Mouse (Mus musculus): ENCODE measurements at regions not wholly inside any gene's neighbourhood (a gene's known extent, or its start where the extent isn't known, plus 50 kb on each side); places are given as distances from the start of the nearest gene placed in this dataset.

DNA sequence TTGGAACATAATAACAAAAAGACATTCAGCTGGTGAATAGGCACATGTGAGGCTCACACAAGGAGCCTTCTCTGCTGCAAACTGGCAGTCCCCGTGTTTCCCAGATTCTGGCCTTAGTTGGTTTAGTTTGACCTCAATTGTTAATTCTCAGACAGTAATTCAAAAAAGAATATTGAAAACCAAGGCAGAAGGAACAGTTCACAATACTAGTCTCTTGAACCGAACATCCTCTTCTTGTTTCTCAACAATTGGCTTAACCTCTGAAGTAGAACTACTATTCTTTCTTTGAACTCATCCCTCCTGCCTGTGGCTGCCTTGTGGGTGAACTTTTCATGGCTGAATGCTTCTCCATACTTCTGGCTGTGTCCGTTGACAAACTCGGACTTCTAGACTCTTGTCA lies 110.4 kb upstream of the Neil3 start:
- Histone ChIP-seq H3K79me2 (ENCODE audit: control insufficient read depth, insufficient read depth) (no peaks in the 10 kb centered on the region), H3K4me2 (ENCODE audit: low read depth) (no peak overlapping the region), H3K36me3 (ENCODE audit: control insufficient read depth, insufficient read depth) (no peaks in the 10 kb centered on the region), H3ac (ENCODE audit: control insufficient read depth, insufficient read length) (no peak overlapping the region), H3K27me3 (ENCODE audit: control insufficient read depth, insufficient read depth, insufficient read length) (no peaks in the 10 kb centered on the region), H3K4me3 (no peak overlapping the region)
- TF ChIP-seq TCF3 (IDR thresholded peaks at IDR 0.05; ENCODE audit: insufficient read length, low read depth): no peak
- TF ChIP-seq SRF (IDR thresholded peaks at IDR 0.05; ENCODE audit: control insufficient read depth, insufficient read length, low read depth): no peak
- TF ChIP-seq MYOG (IDR thresholded peaks at IDR 0.05; ENCODE audit: control insufficient read depth in 1 of 3, insufficient read depth in 1 of 3, insufficient read length in 2 of 3, low read depth in 2 of 3): no peak
- no peak for TF ChIP-seq E2F4 (IDR thresholded peaks at IDR 0.05; ENCODE audit: insufficient read depth)
- no peak for TF ChIP-seq TCF12 (IDR thresholded peaks at IDR 0.05; ENCODE audit: insufficient read depth, poor library complexity, severe bottlenecking)
- no peak for TF ChIP-seq POLR2AphosphoS2 (IDR thresholded peaks at IDR 0.05; ENCODE audit: insufficient read length, low read depth)
- TF ChIP-seq POLR2A (IDR thresholded peaks at IDR 0.05; ENCODE audit: insufficient read length, low read depth): no peak
- TF ChIP-seq MYOD1 (IDR thresholded peaks at IDR 0.05; ENCODE audit: control insufficient read depth in 1 of 3, insufficient read length in 2 of 3, low read depth in 2 of 3): no peak
- TF ChIP-seq CEBPB (IDR thresholded peaks at IDR 0.05; ENCODE audit: insufficient read depth, poor library complexity, severe bottlenecking): no peak
- TF ChIP-seq REST (IDR thresholded peaks at IDR 0.05; ENCODE audit: insufficient read depth, insufficient read length): no peak
- TF ChIP-seq MAX (IDR thresholded peaks at IDR 0.05; ENCODE audit: low read depth): no peak
- no peak for TF ChIP-seq USF1 (IDR thresholded peaks at IDR 0.05; ENCODE audit: low read depth)

DNA sequence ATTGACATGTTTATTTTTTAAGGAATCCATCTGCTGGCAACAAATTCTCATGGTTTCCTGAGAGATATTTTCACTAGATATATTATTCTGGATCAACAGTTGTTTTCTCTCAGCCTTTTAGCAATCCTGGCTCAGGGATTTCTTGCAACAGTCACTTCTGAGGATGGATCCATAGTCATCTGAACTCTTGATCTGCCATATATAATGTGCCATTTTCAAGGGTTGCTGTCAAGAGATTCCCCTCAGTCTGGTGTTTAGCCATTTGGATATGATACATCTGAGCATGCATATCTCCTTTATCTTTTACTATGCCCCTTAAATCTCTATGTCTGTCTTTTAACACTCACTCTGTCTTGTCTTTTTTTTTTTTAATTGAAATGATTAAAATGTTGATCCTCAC lies 130.3 kb upstream of the Neil3 start:
- TF ChIP-seq USF1 (IDR thresholded peaks at IDR 0.05; ENCODE audit: low read depth) (no peak), MYOG (IDR thresholded peaks at IDR 0.05; ENCODE audit: control insufficient read depth in 1 of 3, insufficient read depth in 1 of 3, insufficient read length in 2 of 3, low read depth in 2 of 3) (no peak), MYOD1 (IDR thresholded peaks at IDR 0.05; ENCODE audit: control insufficient read depth in 1 of 3, insufficient read length in 2 of 3, low read depth in 2 of 3) (no peak)
- no peak overlapping the region for H3ac ChIP-seq (ENCODE audit: control insufficient read depth, insufficient read length)
- no peaks in the 10 kb centered on the region for H3K36me3 ChIP-seq (ENCODE audit: control insufficient read depth, insufficient read depth)
- H3K4me2 ChIP-seq (ENCODE audit: low read depth): no peak overlapping the region
- no peak overlapping the region for H3K4me3 ChIP-seq
- H3K79me2 ChIP-seq (ENCODE audit: control insufficient read depth, insufficient read depth): no peaks in the 10 kb centered on the region
- H3K27me3 ChIP-seq (ENCODE audit: control insufficient read depth, insufficient read depth, insufficient read length): no peaks in the 10 kb centered on the region

DNA sequence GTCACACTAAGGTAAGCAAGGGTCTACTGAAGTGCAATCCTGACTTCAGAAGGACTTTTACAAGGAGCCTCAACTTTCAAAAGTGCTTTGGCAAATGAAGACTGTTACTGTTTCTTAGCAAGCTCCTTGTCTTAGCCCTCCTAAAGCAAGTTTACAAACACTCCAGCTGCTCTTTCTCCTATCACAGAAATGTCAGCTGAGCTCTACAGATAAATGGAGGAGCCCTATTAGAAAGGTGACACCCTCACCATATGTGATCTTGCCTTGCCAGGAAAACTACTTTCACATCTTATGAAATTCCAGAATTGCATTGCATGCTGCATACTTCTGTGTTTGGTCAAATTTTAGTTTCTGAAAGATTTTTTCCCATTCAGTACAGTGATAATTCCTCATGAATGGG lies 136.6 kb upstream of the Neil3 start:
- Histone ChIP-seq H3K36me3 (ENCODE audit: control insufficient read depth, insufficient read depth) (no peaks in the 10 kb centered on the region), H3K79me2 (ENCODE audit: control insufficient read depth, insufficient read depth) (no peaks in the 10 kb centered on the region), H3K4me3 (no peak overlapping the region), H3K27me3 (ENCODE audit: control insufficient read depth, insufficient read depth, insufficient read length) (no peaks in the 10 kb centered on the region), H3ac (ENCODE audit: control insufficient read depth, insufficient read length) (no peak overlapping the region), H3K4me2 (ENCODE audit: low read depth) (no peak overlapping the region)
- TF ChIP-seq SRF (IDR thresholded peaks at IDR 0.05; ENCODE audit: control insufficient read depth, insufficient read length, low read depth) (no peak), POLR2A (IDR thresholded peaks at IDR 0.05; ENCODE audit: insufficient read length, low read depth) (no peak), REST (IDR thresholded peaks at IDR 0.05; ENCODE audit: insufficient read depth, insufficient read length) (no peak), TCF3 (IDR thresholded peaks at IDR 0.05; ENCODE audit: insufficient read length, low read depth) (no peak), USF1 (IDR thresholded peaks at IDR 0.05; ENCODE audit: low read depth) (no peak)

DNA sequence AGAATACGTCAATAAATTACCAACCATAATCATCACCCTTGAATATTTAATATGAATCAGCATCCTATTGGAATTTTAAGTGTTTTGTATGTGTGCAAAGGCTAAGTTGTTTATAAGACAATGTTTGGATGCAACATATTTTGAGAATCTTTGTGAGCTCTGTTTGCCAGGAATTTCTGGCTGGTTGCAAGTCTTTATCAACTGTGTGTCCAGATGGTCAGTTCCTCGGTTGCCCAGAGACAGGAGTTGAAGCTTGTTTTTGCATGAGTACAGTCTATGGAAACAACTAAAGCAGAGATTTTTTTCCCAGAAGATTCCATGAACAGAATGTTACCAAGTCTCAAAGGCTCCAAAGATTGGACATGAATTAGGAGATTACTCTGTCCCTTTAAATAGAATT lies 142.0 kb upstream of the Neil3 start:
- TF ChIP-seq SRF (IDR thresholded peaks at IDR 0.05; ENCODE audit: control insufficient read depth, insufficient read length, low read depth) (no peak), POLR2AphosphoS2 (IDR thresholded peaks at IDR 0.05; ENCODE audit: insufficient read length, low read depth) (no peak), POLR2A (IDR thresholded peaks at IDR 0.05; ENCODE audit: insufficient read length, low read depth) (no peak), TCF3 (IDR thresholded peaks at IDR 0.05; ENCODE audit: insufficient read length, low read depth) (no peak), REST (IDR thresholded peaks at IDR 0.05; ENCODE audit: insufficient read depth, insufficient read length) (no peak), MYOG (IDR thresholded peaks at IDR 0.05; ENCODE audit: control insufficient read depth in 1 of 3, insufficient read depth in 1 of 3, insufficient read length in 2 of 3, low read depth in 2 of 3) (no peak), CEBPB (IDR thresholded peaks at IDR 0.05; ENCODE audit: insufficient read depth, poor library complexity, severe bottlenecking) (no peak), MAX (IDR thresholded peaks at IDR 0.05; ENCODE audit: low read depth) (no peak), MYOD1 (IDR thresholded peaks at IDR 0.05; ENCODE audit: control insufficient read depth in 1 of 3, insufficient read length in 2 of 3, low read depth in 2 of 3) (no peak), E2F4 (IDR thresholded peaks at IDR 0.05; ENCODE audit: insufficient read depth) (no peak), TCF12 (IDR thresholded peaks at IDR 0.05; ENCODE audit: insufficient read depth, poor library complexity, severe bottlenecking) (no peak)
- H3K79me2 ChIP-seq (ENCODE audit: control insufficient read depth, insufficient read depth): no peaks in the 10 kb centered on the region
- no peak overlapping the region for H3ac ChIP-seq (ENCODE audit: control insufficient read depth, insufficient read length)
- H3K36me3 ChIP-seq (ENCODE audit: control insufficient read depth, insufficient read depth): no peaks in the 10 kb centered on the region
- H3K27me3 ChIP-seq (ENCODE audit: control insufficient read depth, insufficient read depth, insufficient read length): no peaks in the 10 kb centered on the region
- H3K4me2 ChIP-seq (ENCODE audit: low read depth): no peak overlapping the region
- H3K4me3 ChIP-seq: no peak overlapping the region

DNA sequence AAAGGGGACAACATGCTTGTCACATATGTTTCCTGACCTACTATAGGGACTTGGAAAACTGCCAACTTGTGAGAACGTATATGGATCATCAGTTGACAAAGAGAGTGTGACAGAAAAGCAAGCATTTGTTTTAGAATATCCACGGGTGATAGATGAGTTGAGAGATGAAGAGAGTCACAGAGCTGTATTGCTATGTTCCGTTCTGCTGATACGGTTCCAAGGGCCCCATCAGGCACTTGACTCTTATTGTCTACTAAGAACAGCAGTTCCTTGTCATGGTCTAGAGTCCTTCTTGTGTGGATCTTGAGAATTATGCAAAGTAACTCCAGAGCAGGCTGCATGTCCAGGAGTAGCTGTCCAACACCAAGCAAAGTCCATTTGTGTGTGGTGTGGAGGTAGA lies 143.0 kb upstream of the Neil3 start:
- TF ChIP-seq E2F4 (IDR thresholded peaks at IDR 0.05; ENCODE audit: insufficient read depth): no peak
- no peak for TF ChIP-seq USF1 (IDR thresholded peaks at IDR 0.05; ENCODE audit: low read depth)
- no peak for TF ChIP-seq MYOG (IDR thresholded peaks at IDR 0.05; ENCODE audit: control insufficient read depth in 1 of 3, insufficient read depth in 1 of 3, insufficient read length in 2 of 3, low read depth in 2 of 3)
- TF ChIP-seq TCF3 (IDR thresholded peaks at IDR 0.05; ENCODE audit: insufficient read length, low read depth): no peak
- no peak for TF ChIP-seq CEBPB (IDR thresholded peaks at IDR 0.05; ENCODE audit: insufficient read depth, poor library complexity, severe bottlenecking)
- TF ChIP-seq POLR2AphosphoS2 (IDR thresholded peaks at IDR 0.05; ENCODE audit: insufficient read length, low read depth): no peak
- no peak for TF ChIP-seq MAX (IDR thresholded peaks at IDR 0.05; ENCODE audit: low read depth)
- no peak for TF ChIP-seq POLR2A (IDR thresholded peaks at IDR 0.05; ENCODE audit: insufficient read length, low read depth)
- TF ChIP-seq TCF12 (IDR thresholded peaks at IDR 0.05; ENCODE audit: insufficient read depth, poor library complexity, severe bottlenecking): no peak
- H3K79me2 ChIP-seq (ENCODE audit: control insufficient read depth, insufficient read depth): no peaks in the 10 kb centered on the region
- no peak overlapping the region for H3K4me3 ChIP-seq
- no peak overlapping the region for H3K4me2 ChIP-seq (ENCODE audit: low read depth)
- no peak overlapping the region for H3ac ChIP-seq (ENCODE audit: control insufficient read depth, insufficient read length)
- no peaks in the 10 kb centered on the region for H3K27me3 ChIP-seq (ENCODE audit: control insufficient read depth, insufficient read depth, insufficient read length)
- no peaks in the 10 kb centered on the region for H3K36me3 ChIP-seq (ENCODE audit: control insufficient read depth, insufficient read depth)

Measured in myocyte (in vitro differentiated cells).